Mouse (Mus musculus) ovary, postnatal 36 days (tissue): ENCODE measurements around the gene Nfx1.

Experiments used
- DNase-seq: peaks from one replicate; pipeline ENCODE4 v3.0.0; 2022; ENCODE audit warnings: low spot score, mixed read lengths

The Nfx1 gene

DNA sequence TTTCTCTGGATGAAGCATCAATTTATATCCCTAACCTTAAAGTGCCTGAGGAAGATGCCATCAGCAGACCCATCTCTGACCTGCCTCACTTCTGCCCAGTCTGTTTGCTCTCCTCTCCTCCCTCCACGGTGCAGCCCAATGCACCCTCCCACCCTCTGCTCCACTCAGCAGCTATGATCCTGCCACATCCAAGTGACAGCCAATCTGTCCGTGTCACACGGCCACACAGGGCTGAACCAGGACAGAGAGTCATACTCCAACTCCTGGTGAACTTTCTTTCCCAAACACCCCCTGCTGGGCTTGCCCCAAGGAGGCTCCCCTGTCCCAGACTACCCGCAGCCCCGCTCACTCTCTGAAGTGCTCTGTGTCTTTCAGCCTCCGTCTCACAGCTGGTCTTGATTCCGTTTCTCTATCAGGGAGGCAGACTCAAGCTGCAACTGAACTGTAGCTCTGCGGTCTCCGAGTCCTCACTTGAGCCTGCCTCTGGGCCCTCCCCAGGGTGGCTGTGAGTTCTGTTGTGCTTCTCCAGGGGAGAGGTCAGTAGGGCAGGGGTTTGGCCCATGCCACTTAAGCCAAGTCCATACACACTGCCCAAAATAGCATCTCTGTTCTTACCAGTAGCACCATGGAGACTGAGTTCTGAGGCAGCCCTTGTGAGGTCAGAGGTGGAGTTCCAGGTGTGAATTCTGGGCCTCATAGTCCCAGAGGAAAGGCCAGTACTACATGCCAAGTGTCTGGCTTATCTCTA lies 77.0 kb downstream of the Nfx1 start, which contains the start of gene Aqp7:
Gene Aqp7 (minus strand): TSS at position 616 of the 748 bp plus-strand sequence.
- no peak for DNase-seq

DNA sequence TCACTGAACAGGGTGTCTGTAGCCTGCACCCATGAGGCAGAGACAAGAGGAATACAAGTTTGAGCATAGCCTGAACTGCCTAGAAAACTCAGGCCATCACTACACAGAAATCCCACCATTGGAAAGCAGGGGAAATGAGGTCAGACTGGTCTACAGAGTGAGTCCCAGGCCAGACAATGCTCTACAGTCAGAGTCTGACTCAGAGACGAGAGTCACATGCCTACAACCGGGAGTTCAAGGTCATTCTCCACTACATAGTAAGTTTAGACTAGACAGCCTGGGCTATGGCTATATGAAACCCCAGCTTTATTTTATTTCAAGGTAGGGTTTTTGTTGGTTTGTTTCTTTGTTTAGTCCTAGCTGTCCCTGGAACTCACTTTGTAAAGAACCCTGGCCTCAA lies 78.2 kb downstream of the Nfx1 start:
- DNase-seq: no peak

DNA sequence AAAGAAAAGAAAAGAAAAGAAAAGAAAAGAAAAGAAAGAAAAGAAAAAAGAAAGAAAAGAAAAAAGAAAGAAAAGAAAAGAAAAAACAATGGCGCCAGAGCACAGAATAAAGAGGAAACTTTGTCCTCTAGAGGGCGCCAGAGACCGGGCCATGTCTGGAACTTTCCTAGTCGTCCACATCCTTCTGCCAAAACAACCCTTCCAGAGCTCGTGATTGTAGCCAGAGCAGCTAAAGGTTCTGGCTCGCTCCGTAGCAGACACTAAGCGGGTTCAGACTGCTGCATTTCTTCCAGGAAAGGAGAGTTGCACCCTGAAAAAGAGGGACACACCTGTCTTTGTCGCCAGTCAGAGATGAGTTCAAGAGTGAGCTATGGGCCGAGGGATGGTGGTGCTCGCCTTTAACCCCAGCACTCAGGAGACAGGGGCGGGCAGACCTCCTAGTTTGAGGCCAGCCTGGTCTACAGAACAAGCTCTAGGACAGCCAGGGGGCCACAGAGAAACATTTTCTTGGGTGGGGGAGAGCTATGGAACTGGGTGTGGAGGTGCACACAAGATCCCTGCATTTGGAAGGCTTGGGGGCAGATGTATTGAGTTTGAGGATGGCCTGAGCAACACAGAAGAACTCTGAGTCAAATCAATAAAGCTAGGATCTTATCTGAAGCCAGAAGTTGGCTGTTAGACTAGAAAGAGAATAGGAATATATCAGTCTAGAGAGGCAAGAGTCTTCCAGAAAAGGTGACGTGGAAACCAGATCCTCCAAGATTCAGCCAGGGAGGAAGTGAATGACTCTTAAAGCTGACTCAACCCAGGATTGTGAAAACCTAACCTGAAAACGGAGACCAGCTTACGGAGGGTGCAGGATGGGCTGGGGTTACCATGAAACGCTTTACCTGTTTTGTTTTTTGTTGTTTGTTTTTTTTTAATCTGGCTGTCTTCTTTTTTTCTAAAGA lies 80.3 kb downstream of the Nfx1 start:
- peak; percentile 78 for DNase-seq

DNA sequence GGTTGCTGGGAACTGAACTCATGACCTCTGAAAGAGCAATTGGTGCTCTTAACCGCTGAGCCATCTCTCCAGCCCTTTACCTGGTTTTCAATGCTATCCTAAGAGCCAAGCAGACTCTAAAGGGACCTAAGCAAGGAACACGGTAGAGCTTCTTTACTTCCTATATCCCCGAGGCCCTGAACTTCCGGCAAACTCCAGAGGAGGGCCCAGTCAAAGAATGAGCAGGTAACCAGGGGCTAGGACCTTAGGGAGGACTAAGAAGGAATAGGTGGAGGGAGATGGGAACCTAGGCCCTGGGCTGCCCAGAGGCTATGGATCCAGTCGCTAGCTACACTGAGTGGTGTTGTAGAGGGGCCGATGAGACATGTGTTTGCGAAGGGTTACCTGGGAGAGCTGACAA lies 81.1 kb downstream of the Nfx1 start:
- DNase-seq: no peak

DNA sequence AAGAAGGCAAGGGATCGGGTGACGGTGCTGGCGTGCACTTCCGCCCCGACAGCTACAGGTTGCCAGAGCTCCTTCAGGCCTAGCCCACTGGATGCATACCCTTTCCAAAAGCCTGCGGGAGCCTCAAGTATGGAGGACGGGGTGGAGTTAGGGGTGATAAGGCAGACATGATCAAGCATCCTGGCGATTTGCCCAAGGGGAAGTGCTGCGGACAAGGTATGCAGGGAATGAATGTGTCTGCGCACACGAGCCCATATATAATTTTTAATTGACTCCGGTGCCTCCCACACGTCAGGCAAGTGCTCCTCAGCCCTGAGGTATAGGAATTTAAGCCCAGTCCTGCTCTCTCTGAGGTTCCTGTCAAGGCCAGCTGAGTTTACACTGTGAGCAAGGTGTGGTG lies 84.4 kb downstream of the Nfx1 start:
- no peak for DNase-seq

DNA sequence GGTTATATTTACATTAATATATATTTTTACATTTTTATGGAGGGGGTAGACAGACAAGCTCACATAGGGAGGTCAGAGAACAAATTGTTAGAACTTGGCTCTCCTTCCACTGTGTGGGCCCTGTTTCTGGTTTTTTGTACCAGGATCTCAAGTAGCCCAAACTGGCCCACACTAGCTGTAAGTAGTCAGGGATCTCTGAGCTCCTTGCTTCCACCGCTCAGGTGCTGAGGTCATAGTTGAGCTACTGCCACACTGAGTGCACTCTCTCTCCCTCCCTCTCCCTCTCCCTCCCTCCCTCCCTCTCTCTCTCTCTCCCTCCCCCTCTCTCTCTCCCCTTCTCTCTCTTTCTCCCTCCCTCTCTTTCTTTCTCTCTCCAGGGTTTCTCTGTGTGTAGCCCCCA lies 85.5 kb downstream of the Nfx1 start:
- DNase-seq: no peak

DNA sequence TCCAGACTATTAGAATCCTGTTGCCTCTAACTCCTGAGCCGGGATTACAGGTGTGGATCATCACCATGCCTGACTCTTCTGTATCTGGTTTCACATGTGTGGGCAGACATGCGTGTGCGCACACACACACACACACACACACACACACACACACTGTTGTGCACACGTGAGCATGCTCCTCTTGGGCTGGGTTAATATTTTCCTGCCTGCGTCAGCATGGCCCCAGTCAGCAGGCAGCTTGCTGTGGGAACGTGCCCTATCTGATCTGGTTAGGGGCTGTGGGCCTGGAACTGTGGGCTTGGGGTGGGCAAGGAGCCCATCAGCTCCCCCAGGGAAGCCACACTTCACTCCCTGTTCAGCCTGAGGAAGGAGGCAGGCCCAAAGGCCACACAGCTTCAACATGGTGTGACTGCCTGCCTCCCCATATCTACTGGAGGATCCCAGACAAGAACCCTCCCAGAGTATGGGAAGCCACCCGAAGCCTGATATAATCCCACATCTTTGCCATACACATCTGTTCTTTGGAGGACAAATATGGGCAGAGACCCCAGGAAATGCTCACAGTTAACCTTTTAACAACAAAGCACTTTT lies 86.1 kb downstream of the Nfx1 start:
- DNase-seq: no peak

DNA sequence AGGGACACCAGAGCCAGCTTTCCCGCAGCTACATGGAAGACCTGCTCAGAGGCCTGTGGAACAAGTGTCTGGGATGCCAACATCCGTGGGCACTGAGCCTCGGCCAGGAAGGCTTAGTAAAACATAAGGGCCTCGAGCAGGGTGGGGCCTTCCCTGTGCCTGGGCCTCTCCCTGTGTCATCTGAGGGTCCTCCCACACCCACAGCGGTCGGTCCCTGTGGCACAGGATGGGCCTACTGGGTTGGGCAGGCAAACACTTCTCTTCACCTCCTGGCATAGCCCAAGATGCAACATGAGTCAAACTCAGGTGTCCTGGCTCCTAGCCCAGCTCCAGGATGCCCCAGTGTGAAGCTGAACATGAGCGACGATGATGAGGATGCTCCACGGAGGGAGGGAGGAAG lies 86.7 kb downstream of the Nfx1 start:
- DNase-seq: no peak

DNA sequence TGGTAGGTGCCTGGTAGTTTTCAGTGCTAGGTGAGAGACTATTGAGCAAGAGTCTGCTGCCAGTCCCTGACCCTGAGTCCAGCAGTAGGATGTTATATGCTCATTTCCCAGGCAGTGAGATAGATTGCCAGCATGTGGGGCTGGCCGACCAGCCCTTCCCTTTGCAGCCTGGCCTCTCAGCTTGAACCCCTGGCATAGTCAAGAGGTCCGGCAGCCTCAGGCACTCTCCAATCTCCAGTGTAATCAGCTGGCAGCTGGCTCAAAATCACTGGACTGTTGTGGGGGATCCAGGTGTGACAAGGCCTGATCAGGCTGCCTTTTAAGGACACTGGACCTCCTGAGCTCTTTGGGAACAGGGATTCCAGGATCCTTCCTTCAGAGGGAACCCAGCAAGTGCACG lies 92.6 kb downstream of the Nfx1 start:
- no peak for DNase-seq

DNA sequence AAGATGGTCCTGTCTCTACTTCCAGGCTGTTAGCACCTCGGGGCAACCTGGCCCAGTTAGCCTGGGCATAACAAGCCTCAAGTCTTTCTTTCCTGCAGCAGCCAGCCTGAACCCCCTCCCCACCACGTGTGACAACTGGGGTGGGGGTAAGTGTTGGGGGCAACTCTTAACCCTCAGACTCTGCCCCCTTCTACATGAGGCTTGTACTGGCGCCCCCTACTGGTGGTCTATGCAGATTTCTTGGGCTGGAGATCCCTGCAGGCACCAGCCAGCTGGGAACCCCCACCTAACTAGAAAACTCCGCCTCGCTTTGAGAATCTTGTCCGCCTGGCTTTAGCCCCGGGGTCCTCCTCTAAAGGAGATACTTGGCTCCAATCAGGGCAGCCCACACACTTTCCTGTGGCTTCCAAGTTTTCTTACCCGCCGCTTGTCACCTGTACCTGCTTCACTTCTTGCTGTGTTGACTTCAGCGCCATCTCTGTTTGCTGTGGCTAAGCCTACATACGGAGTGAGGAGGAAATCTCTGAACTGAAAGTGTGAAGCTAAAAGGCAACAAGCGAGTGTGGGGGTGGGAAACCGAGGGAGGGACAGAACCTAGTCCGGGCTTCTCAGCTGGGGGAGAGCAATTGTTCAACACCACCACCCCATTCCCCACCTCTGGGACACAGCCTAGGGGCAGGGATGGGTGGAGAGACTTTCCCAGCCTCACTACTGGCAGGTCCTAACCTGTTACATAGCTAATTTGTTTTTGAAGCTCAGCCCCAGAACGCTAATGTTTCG lies 93.4 kb downstream of the Nfx1 start:
- peak; percentile 31 for DNase-seq

DNA sequence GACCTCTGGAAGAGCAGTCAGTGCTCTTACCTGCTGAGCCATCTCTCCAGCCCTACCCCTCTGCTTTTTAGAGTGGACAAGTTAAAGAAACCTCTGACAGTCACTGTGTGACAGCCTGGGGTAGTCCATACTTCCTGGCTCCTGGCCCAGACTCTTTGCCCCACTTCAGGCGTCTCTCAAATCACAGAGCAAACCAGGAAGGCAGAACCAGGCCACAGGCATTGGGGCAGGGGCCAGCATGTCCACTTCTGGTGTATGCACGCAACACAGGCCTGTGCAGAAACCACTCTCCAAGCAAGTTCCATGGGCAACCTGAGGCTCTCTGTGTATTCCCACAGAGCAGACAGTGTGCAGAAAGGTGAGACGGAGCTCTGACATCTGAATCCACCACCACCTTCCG lies 94.5 kb downstream of the Nfx1 start:
- no peak for DNase-seq

DNA sequence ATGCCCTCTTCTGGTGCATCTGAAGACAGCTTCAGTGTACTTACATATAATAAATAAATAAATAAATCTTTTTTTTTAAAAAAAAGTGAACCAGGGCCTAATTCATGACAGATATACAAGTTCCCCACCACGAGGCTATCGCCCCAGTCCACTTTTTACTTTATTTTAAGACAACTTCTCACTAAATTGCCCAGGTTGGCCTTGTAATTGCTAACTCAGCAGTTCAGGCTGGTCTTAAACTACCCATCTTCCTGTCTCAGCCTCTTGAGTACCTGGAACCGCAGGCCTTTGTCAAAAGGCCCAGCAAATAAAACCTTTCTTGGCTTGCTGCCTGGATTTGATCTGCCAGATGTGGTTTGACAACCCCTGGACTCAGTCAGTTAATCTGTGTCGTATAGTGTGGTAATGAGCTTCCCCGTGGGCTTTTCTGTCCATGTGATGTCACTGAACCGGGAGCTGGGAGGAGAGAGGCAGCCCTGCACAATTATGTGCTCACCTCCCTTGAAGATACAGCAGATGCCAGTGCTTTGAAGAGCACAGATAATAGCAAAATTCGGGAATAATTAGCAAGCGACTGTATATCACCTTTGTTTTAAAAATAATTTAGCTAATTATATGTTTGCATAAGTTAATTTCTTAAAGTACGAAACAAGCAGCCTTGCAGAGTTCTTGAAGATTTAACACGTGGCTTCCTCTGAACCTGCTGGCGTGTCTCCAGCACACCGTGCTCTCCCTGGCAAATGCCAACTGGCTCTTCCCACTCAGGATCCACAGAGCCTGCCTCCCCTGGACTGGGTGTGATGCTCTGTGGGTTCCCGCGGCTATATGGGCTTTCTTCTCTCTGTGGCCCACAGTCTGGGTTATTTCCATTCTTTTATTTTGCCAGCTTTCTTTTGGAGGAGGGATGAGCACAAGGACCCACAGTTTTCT lies 101.1 kb downstream of the Nfx1 start:
- DNase-seq: no peak

DNA sequence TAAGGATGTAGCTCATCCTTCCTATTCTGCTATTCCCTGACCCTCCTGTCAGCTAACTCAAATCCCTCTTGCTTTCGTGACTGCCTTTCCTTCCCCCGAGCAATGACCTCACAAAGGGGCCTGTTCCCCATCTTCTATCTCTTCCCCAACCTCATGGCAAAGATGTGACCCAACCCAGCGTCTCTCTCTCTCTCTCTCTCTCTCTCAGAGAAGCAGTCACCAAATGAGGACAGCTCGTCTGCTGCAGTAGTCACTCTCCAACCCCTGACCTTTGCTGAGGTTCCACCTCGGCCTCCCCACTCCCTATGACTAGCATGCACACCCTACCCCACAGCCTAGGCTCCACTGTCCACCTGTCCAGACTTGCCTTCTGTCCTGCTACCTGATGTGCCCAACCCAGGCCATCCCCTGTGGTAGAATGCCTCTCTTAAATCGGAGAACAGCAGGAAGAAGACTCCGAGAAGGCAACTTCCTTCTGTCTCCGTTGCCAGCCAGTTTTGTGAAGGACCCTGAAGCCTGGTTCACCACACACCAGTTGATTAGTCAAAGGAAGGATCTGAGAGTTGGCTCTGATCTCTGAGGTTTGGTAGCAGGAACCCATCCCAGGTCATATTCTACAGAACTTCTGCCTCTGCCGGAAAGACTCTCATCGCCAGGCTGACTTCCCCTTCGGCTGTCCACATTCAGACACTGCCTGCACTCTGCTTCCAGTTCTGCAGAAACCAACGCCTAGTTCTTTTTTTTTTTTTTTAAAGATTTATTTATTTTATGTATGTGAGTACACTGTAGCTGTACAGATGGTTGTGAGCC lies 102.5 kb downstream of the Nfx1 start:
- no peak for DNase-seq

DNA sequence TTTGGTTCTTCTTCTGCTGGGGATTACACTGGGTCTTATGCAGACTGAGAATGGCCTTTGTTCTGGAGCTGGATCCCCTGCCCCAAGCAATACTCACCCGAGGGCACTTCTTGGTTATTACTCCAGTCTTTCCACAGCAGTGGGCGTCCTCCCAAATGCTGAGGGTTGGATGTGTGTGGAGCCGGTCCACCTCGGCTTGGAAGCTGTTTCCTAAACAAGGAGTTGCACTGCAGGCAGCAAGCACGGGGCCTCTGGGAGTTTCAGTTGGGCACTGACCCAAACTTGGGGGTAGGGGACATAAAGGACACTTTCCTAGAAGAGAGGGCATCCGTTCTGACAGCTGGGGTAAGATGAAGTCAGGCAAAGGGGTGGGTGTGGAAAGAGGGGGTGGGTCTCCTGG lies 103.8 kb downstream of the Nfx1 start:
- DNase-seq: no peak
